Mouse (Mus musculus): ENCODE data around the gene Fam71b. TPM values are rescaled to one million over a fixed set of nuclear protein-coding genes. Genes with fewer than 3 reads are reported as not detected.

Gene Fam71b
- polyA plus RNA-seq (2014; fragmentation: Illumina TruSeq; extraction: RNeasy Lipid Tissue Mini Kit (QIAGEN cat#74804); ENCODE audit: low read depth, low replicate concordance) = not detected

DNA sequence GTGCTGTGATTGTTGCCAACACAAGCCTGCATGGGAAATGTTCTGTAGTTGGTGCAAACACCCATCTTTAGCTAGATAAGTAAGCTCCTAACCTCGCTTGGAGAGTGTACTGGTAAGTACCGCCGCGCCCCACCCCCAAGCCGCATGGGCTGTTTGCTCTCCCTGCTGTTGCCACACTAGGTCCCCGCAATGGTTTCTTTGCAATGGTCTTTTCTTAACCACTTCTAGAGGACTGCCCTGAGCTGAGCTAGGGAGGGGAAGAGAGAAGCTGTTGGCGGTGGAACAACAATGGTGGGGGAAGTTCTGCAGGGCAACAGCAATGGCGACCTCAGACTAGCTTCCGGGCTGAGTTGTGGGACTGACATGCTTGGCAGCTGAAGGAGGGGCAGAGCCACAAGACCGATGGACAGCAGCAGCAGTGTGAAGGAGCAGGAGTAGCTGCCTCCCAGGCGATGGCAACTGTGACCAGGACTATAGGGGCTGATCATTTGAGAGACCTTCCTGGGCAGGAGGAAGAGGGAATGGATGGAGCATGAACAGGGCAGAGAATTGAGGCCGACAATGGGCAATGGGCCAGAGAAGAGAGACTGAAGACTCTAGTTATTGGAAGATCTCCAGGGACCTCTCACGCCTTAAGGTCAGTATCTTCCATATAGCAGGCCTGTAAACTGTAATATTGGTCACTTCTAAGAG is at the start of gene Fam71b:
Gene Fam71b, plus strand, starts transcription at position 393 of the 693 bp plus-strand sequence.

DNA sequence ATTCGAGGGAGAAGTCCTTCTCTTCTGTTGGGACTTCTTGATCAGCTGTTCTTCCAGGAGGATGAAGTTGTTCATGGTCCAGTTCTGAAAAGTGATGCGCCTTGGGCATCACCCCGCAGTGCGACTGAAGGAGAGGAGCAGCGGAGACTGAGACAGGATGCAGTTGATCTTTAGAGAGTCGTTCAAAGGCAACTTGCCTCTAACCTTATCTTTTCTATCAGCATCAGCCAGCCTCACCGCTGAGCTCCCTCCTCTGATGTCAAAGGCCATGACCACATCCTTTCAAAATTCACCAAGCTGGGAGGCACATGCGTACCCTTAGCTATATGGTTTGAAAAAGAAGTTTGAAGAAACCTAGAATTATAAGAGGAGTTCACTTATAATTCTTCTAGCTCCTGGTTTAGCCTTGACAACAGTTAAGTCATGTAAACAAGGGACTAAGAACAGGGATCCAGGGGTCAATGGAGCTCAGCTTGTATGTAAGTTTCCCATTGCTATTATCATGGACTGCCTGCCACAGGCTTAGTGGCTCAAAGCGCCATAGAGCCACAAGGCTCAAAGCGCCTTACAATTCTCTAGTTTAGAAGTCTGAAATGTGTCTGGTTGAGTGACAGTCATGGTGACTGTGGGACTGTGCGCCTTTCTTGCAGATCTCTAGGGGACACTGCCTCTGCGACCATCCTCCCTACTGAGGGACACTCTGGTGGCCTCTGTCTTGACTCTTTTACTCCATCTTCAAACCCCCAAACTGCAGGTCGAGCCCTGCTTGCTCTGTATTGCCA is 6.8 kb upstream of the Fam71b start, which contains the start of gene Itk:
Gene Itk, minus strand, starts transcription at position 180 of the 782 bp plus-strand sequence.

DNA sequence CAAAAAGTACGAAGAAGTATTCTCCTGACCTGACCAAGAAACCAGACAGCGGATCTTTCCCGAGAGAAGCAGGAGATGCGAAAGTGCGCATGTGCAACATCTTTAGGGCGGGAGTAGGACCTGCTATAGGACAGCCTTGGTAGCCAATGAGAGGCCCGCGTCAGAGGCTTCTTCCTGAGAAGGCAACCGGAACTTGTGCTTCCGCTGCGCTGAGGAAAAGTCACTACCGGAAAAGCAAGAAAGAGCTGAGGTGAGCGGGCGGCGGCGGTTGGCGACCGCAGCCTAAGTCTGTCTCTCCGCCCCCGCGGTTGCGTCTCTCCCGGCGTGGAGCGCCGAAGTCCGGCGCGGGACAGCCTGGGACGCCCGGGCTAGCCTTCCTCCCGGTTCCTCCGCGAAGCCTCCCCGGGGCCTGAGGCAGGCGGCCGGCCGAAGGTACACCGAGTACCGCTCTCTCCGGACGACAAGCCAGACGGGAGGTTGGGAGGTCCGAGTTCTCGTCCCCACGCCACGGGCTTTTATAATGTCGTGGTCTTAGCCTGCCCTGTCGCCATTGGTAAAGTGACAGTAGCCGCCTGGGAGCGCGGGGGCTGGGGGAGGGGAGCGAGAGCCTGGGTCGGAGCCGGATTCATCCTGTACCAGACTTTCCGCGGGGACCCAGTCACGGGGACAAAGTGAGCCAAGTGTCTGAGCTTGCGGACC is 40.5 kb downstream of the Fam71b start, which contains the start of gene Med7:
Gene Med7, plus strand, starts transcription at position 166 of the 699 bp plus-strand sequence.

DNA sequence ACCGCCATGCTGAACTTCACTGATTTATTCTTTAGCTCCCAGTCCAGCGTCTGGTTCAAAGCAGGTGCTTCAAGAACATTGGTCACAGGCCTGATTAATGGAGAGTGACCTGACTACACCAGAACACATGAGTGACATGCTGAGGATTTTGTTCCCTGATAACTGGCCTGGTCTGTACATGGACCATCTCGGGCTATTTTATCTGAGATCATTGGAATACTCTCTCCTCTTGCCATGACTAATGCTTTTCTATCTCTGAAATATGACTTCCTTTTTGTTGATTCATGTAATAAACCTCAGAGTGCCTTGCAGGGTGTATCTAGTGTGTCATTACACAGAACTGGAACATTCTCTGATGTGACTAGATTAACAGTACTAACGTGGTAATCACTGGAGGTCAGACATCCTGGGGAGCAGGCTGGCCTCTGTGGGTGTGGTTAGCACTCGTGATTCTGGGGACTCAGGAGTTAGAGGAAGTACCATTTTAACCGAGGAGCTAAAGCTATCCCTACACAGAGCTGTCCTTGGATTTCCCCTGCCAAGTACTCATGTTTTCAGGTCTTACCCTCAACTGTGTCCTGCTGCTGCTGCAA is 58.2 kb downstream of the Fam71b start, which contains the start of gene Havcr2:
Gene Havcr2, plus strand, starts transcription at position 483 of the 593 bp plus-strand sequence.

Other genes starting within 250 kb of the Fam71b start
- gene Nipal4, start 230.1 kb upstream of the Fam71b start, polyA plus RNA-seq (2014; fragmentation: Illumina TruSeq; extraction: RNeasy Lipid Tissue Mini Kit (QIAGEN cat#74804); ENCODE audit: low read depth, low replicate concordance) = 1.5 TPM
- gene Fndc9, start 161.0 kb upstream of the Fam71b start, polyA plus RNA-seq (2014; fragmentation: Illumina TruSeq; extraction: RNeasy Lipid Tissue Mini Kit (QIAGEN cat#74804); ENCODE audit: low read depth, low replicate concordance) = not detected
- 5.5 TPM for gene Cyfip2, start 83.7 kb upstream of the Fam71b start, polyA plus RNA-seq (2014; fragmentation: Illumina TruSeq; extraction: RNeasy Lipid Tissue Mini Kit (QIAGEN cat#74804); ENCODE audit: low read depth, low replicate concordance)
- gene Itk, start 7.0 kb upstream of the Fam71b start, polyA plus RNA-seq (2014; fragmentation: Illumina TruSeq; extraction: RNeasy Lipid Tissue Mini Kit (QIAGEN cat#74804); ENCODE audit: low read depth, low replicate concordance) = 0.91 TPM
- 102 TPM for gene Med7, start 40.4 kb downstream of the Fam71b start, polyA plus RNA-seq (2014; fragmentation: Illumina TruSeq; extraction: RNeasy Lipid Tissue Mini Kit (QIAGEN cat#74804); ENCODE audit: low read depth, low replicate concordance)
- 2.3 TPM for gene Havcr2, start 58.4 kb downstream of the Fam71b start, polyA plus RNA-seq (2014; fragmentation: Illumina TruSeq; extraction: RNeasy Lipid Tissue Mini Kit (QIAGEN cat#74804); ENCODE audit: low read depth, low replicate concordance)
- not detected for gene Gm12169, start 127.7 kb downstream of the Fam71b start, polyA plus RNA-seq (2014; fragmentation: Illumina TruSeq; extraction: RNeasy Lipid Tissue Mini Kit (QIAGEN cat#74804); ENCODE audit: low read depth, low replicate concordance)
- not detected for gene BC053393, start 175.0 kb downstream of the Fam71b start, polyA plus RNA-seq (2014; fragmentation: Illumina TruSeq; extraction: RNeasy Lipid Tissue Mini Kit (QIAGEN cat#74804); ENCODE audit: low read depth, low replicate concordance)
- not detected for gene Dppa1, start 232.7 kb downstream of the Fam71b start, polyA plus RNA-seq (2014; fragmentation: Illumina TruSeq; extraction: RNeasy Lipid Tissue Mini Kit (QIAGEN cat#74804); ENCODE audit: low read depth, low replicate concordance)